Mouse (Mus musculus): ENCODE results near the gene Klrb1c. TPM values are rescaled to one million over a fixed set of nuclear protein-coding genes. Genes with fewer than 3 reads are reported as not detected.
"Not testable (repeated sequence)": the region's sequence is repeated elsewhere in the genome, so short reads cannot be mapped to it uniquely, and the experiment has no call there.

Gene Klrb1c
- polyA plus RNA-seq, 1 experiment from 2014 or later = not detected

DNA sequence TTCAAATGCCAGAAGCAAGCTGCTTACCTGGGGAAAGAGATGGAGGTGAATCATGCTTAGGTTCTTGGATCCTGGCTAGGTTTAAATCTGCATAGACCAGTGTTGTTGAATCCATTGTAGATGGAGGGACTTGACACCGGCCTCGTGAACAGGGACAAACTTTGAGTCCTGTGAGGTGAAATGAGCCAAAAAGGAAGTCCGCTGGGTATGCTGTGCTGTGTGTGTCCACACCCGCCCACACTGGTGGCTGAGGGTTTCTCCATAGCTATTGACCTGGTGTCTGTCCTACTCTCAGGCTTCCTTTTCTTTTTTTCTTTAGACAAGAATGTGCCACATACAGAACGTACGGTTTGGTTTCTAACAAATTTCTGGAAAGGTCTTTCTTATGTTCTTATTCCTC is 37.1 kb upstream of the Klrb1c start, which contains the start of the genes Gm44511 and Klrb1b:
Gene Gm44511 (minus strand): TSS at position 184 of the 400 bp plus-strand sequence.
Gene Klrb1b (minus strand): TSS at position 200 of the 400 bp plus-strand sequence.
- DNase-seq (ENCODE audit: low spot score) (no peak), ATAC-seq (replicated peaks; ENCODE audit: insufficient number of reproducible peaks, low FRiP score, low TSS enrichment, low read depth) (no peak)
- H3K9me3 ChIP-seq (replicated peaks; ENCODE audit: control insufficient read depth, low read length) = no peaks in the 10 kb centered on the region
- H3K4me3 ChIP-seq (ENCODE audit: low read depth, low read length) = no peak within 1 kb of the TSS
- H3K4me1 ChIP-seq (ENCODE audit: control insufficient read depth, insufficient read depth, low read length) = no peaks in the 10 kb centered on the region
- no peaks in the 10 kb centered on the region for H3K27me3 ChIP-seq (ENCODE audit: control insufficient read depth, insufficient read depth, low read length)
- no peak within 1 kb of the TSS for H3K4me2 ChIP-seq (ENCODE audit: low read depth, low read length)
- H3K9ac ChIP-seq (replicated peaks; ENCODE audit: low read length) = no peak within 1 kb of the TSS
- no peak within 1 kb of the TSS for H3K27ac ChIP-seq (replicated peaks; ENCODE audit: low read depth, low read length)
- WGBS = 84% methylated on average over 6 of the region's 6 CpGs
- H3K36me3 ChIP-seq (replicated peaks; ENCODE audit: control insufficient read depth, insufficient read depth, low read depth, low read length) = no peaks in the 10 kb centered on the region

DNA sequence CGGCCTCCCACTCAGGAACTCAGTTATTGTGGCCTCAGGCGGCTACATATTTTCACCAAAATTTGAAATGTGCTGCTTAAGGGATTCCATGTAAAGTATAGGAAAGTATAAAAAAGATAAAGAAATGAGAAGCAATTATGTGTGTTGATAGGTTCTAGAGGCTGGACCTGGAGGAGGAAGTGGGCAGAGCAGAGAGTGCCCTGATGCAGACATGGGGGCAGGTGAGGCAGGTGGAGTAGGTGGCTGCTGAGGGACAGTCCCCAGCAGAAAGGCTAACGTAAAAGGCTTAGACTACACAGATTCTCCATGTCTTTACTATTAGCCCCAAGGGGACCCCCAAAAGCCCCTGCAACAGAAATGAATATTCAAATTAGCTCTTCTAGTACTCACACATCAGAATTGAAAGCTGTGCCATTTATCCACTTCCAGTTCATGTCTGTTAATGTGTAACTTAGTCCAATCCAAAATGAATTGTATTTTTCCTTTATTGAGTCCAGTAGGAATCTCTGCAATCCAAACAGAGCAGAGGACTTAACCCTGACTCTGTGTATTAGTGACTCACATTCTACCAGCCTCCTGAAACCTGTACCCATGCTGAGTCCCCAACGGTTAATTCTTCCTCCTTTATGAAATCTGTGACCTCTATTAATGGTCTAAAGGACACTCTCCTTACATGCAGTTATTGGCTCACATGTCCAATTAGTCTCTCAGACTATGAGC is 29.2 kb upstream of the Klrb1c start:
- DNase-seq (ENCODE audit: low spot score) = no peak
- Histone ChIP-seq H3K4me1 (ENCODE audit: control insufficient read depth, insufficient read depth, low read length) (no peaks in the 10 kb centered on the region), H3K4me3 (ENCODE audit: low read depth, low read length) (no peak overlapping the region), H3K4me2 (ENCODE audit: low read depth, low read length) (no peak overlapping the region), H3K9me3 (replicated peaks; ENCODE audit: control insufficient read depth, low read length) (no peaks in the 10 kb centered on the region), H3K27ac (replicated peaks; ENCODE audit: low read depth, low read length) (no peak overlapping the region), H3K36me3 (replicated peaks; ENCODE audit: control insufficient read depth, insufficient read depth, low read depth, low read length) (no peaks in the 10 kb centered on the region), H3K9ac (replicated peaks; ENCODE audit: low read length) (no peak overlapping the region), H3K27me3 (ENCODE audit: control insufficient read depth, insufficient read depth, low read length) (no peaks in the 10 kb centered on the region)
- WGBS = 80% methylated on average over 4 of the region's 4 CpGs
- ATAC-seq (replicated peaks; ENCODE audit: insufficient number of reproducible peaks, low FRiP score, low TSS enrichment, low read depth) = no peak

DNA sequence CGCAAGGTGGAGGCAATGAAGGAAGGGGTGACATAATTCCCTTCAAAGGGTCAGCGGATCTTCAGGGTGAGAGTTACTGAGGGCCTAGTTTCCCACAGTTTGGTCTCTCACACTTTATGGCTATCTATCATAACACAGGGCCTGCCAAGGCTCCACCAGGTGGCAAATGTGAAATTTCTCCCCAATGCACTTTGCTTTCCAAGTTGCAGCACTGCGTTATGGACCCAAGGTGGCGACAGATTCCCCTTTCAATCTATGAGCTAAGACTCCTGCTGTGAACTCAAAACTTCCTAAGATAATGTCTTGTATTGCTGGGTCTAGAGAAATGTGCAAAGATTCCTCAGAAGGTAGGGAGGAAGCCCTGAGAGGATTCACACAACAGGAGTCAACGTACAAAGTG is 19.5 kb upstream of the Klrb1c start:
- peak; percentile 52 for DNase-seq (ENCODE audit: low spot score)
- 87% methylated on average over 5 of the region's 5 CpGs for WGBS
- H3K4me2 ChIP-seq (ENCODE audit: low read depth, low read length) = no peak overlapping the region
- no peaks in the 10 kb centered on the region for H3K9me3 ChIP-seq (replicated peaks; ENCODE audit: control insufficient read depth, low read length)
- H3K4me3 ChIP-seq (ENCODE audit: low read depth, low read length) = no peak overlapping the region
- ATAC-seq (replicated peaks; ENCODE audit: insufficient number of reproducible peaks, low FRiP score, low TSS enrichment, low read depth) = no peak
- no peak overlapping the region for H3K27ac ChIP-seq (replicated peaks; ENCODE audit: low read depth, low read length)
- H3K4me1 ChIP-seq (ENCODE audit: control insufficient read depth, insufficient read depth, low read length) = no peaks in the 10 kb centered on the region
- no peaks in the 10 kb centered on the region for H3K27me3 ChIP-seq (ENCODE audit: control insufficient read depth, insufficient read depth, low read length)
- no peak overlapping the region for H3K9ac ChIP-seq (replicated peaks; ENCODE audit: low read length)
- no peaks in the 10 kb centered on the region for H3K36me3 ChIP-seq (replicated peaks; ENCODE audit: control insufficient read depth, insufficient read depth, low read depth, low read length)

DNA sequence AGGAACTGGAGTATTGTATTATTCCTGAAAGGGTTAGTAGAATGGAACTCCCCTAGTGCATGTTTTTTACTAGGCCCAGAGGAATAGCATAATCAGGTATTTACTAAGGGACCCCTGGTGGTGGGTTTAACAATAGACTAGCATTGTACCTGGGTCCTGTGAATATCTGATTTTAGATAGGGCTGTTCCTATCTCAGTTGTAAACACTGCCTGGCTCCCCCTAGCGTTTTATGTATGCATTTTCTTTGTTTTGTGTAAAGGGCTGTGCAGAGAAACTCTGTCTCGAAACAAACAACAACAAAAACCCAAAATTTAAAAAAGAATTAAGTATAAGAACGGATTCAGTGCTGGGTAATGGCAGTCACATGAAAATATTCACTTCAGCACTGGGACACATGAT is 18.0 kb upstream of the Klrb1c start:
- Histone ChIP-seq H3K4me2 (ENCODE audit: low read depth, low read length) (no peak overlapping the region), H3K27me3 (ENCODE audit: control insufficient read depth, insufficient read depth, low read length) (no peaks in the 10 kb centered on the region), H3K9me3 (replicated peaks; ENCODE audit: control insufficient read depth, low read length) (no peaks in the 10 kb centered on the region), H3K27ac (replicated peaks; ENCODE audit: low read depth, low read length) (no peak overlapping the region), H3K9ac (replicated peaks; ENCODE audit: low read length) (no peak overlapping the region), H3K4me1 (ENCODE audit: control insufficient read depth, insufficient read depth, low read length) (no peaks in the 10 kb centered on the region), H3K36me3 (replicated peaks; ENCODE audit: control insufficient read depth, insufficient read depth, low read depth, low read length) (no peaks in the 10 kb centered on the region), H3K4me3 (ENCODE audit: low read depth, low read length) (no peak overlapping the region)
- 67% methylated on average over 3 of the region's 3 CpGs for WGBS
- ATAC-seq (replicated peaks; ENCODE audit: insufficient number of reproducible peaks, low FRiP score, low TSS enrichment, low read depth) (no peak), DNase-seq (ENCODE audit: low spot score) (peak; percentile 16)

DNA sequence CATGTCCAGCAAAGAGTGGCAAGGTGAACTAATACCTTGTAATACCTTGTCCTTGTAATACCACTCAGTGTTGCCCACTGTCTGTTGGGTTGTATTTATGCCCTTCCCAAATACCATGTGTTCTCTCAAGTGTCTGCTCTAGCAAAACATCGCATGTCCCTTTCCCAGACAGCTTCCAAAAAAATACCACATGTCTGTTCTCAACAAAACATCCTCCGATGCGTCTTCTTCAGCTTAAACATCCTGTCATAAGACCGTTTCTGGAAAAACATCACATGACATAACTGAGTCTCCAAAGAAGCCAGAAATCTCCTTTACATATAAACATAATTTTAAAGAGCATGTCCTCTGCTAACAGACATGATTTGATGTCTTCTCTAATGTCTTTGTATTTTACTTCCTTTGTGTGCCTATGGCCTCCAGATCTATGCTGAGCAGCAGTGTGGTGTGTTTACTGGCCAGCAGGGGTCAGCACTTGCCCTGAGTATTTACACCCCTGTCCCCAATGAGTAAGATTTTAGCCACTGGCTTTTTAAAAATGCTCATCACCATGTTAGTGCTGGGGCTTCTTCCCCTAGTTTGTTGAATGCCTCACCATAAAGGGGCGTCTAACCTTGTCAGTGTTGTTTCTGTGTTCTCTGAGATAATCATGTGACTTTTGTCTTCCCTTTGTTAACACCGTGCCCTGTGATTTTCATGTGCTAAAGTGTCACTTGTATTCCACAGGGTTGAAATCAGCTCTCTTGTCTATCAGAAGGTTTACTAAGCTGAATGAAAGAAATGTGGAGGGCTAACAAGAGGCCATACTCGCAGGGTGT is 16.0 kb upstream of the Klrb1c start:
- H3K4me1 ChIP-seq (ENCODE audit: control insufficient read depth, insufficient read depth, low read length); H3K36me3 ChIP-seq (replicated peaks; ENCODE audit: control insufficient read depth, insufficient read depth, low read depth, low read length); H3K9ac ChIP-seq (replicated peaks; ENCODE audit: low read length); H3K4me3 ChIP-seq (ENCODE audit: low read depth, low read length); H3K27ac ChIP-seq (replicated peaks; ENCODE audit: low read depth, low read length); H3K9me3 ChIP-seq (replicated peaks; ENCODE audit: control insufficient read depth, low read length); H3K4me2 ChIP-seq (ENCODE audit: low read depth, low read length); H3K27me3 ChIP-seq (ENCODE audit: control insufficient read depth, insufficient read depth, low read length): not testable (repeated sequence)
- 68% methylated on average over 7 of the region's 7 CpGs for WGBS
- peak; percentile 74 for DNase-seq (ENCODE audit: low spot score)
- ATAC-seq (replicated peaks; ENCODE audit: insufficient number of reproducible peaks, low FRiP score, low TSS enrichment, low read depth) = peak; percentile 27; the same call in 1 of the 2 replicates

DNA sequence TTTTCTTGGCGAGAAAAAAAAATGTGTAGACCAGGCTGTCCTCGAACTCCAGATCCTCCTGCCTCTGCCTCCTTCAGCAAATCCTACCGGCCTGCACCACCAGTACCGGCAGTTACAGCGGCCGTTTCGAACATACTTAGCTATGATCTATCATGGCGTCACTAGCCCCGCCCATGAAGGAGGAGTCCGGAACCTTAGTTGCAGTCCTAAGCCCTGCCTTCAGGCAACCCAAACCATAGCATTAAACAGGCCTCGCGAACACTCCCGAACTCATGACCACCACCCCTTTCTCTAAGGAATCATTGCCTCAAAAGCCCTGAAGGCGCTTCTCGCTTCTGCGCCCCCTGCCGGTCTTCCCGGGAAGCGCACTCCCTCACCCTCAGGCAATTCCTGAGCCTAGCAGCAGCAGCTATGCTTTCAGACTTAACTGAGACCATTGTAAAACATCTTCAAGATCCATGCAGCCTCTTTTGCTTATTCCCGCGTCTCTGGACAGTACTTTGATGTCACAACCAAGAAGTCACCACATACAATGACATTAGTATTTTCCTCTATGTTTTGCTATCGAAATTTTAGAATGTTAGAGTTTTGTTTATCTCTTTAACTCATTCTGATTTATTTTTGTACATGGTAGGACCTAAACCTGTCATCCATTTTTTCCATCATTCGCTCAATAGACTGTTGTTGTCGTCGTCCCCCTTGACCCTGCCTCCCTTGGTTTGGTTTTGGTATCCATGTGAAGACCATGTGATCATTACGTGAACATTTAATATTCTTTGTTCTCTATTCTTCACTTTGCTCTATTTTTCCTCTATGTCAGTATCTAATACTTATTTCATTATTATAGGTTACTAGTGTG is 14.2 kb upstream of the Klrb1c start:
- ATAC-seq (replicated peaks; ENCODE audit: insufficient number of reproducible peaks, low FRiP score, low TSS enrichment, low read depth) (peak; percentile 95), DNase-seq (ENCODE audit: low spot score) (peak; percentile 96)
- no peaks in the 10 kb centered on the region for H3K4me1 ChIP-seq (ENCODE audit: control insufficient read depth, insufficient read depth, low read length)
- no peak overlapping the region for H3K27ac ChIP-seq (replicated peaks; ENCODE audit: low read depth, low read length)
- peak overlapping the region; percentile 48 for H3K4me2 ChIP-seq (ENCODE audit: low read depth, low read length)
- H3K4me3 ChIP-seq (ENCODE audit: low read depth, low read length) = peak overlapping the region; percentile 43
- no peaks in the 10 kb centered on the region for H3K36me3 ChIP-seq (replicated peaks; ENCODE audit: control insufficient read depth, insufficient read depth, low read depth, low read length)
- 10% methylated on average over 26 of the region's 26 CpGs for WGBS
- no peaks in the 10 kb centered on the region for H3K27me3 ChIP-seq (ENCODE audit: control insufficient read depth, insufficient read depth, low read length)
- no peak overlapping the region; the same call in 1 of the 2 replicates for H3K9ac ChIP-seq (replicated peaks; ENCODE audit: low read length)
- H3K9me3 ChIP-seq (replicated peaks; ENCODE audit: control insufficient read depth, low read length) = no peaks in the 10 kb centered on the region

DNA sequence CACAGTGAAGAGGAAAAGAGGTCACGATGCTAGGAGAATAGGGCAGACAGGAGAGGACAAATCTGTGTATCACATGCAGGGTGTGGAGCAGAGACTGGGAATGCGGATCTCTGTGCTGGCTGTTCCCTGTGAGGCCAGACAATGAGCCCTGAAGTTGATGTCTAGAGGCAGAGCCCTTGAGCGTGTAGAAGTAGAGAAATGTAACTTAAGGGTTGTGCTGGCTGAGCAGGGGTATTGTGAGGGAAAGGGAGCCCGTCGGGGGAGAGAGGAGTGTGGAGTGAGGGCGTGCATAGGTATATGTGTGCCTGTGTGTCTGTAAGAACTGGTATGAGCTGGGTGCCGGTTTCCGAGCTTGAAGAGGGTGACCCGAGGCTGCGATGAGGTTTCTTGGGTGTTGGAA is 13.5 kb upstream of the Klrb1c start:
- H3K4me2 ChIP-seq (ENCODE audit: low read depth, low read length) = peak overlapping the region; percentile 48
- H3K27me3 ChIP-seq (ENCODE audit: control insufficient read depth, insufficient read depth, low read length) = no peaks in the 10 kb centered on the region
- no peak overlapping the region for H3K27ac ChIP-seq (replicated peaks; ENCODE audit: low read depth, low read length)
- DNase-seq (ENCODE audit: low spot score) (no peak), ATAC-seq (replicated peaks; ENCODE audit: insufficient number of reproducible peaks, low FRiP score, low TSS enrichment, low read depth) (peak; percentile 71)
- no peaks in the 10 kb centered on the region for H3K4me1 ChIP-seq (ENCODE audit: control insufficient read depth, insufficient read depth, low read length)
- H3K4me3 ChIP-seq (ENCODE audit: low read depth, low read length) = peak overlapping the region; percentile 43
- no peaks in the 10 kb centered on the region for H3K9me3 ChIP-seq (replicated peaks; ENCODE audit: control insufficient read depth, low read length)
- WGBS = 16% methylated on average over 10 of the region's 10 CpGs
- H3K36me3 ChIP-seq (replicated peaks; ENCODE audit: control insufficient read depth, insufficient read depth, low read depth, low read length) = no peaks in the 10 kb centered on the region
- peak overlapping the region; percentile 57 for H3K9ac ChIP-seq (replicated peaks; ENCODE audit: low read length)

Data from embryonic facial prominence, embryonic 11.5 days (tissue).